Mouse (Mus musculus) midbrain, embryonic 11.5 days (tissue): ENCODE data around the gene Cyb5r4. TPM values are rescaled to one million over a fixed set of nuclear protein-coding genes. Genes with fewer than 3 reads are reported as not detected.
"Not testable (repeated sequence)": the region's sequence is repeated elsewhere in the genome, so short reads cannot be mapped to it uniquely, and the experiment has no call there.

Experiments used
- ATAC-seq: fragments of 200-750 bp; cut with Nextera tagmentation; 2 replicates; pipeline ENCODE4 v1.8.0; 2017; ENCODE audit warnings: moderate TSS enrichment, moderate library complexity; ENCODE audit not compliant: low FRiP score
- DNase-seq: peaks from one replicate; pipeline ENCODE4 v3.0.0; 2015; ENCODE audit warnings: low spot score; ENCODE audit errors: missing footprints
- H3K27ac ChIP-seq: fragments of 300-500 bp; sonication (generic); 2 replicates; pipeline ENCODE4 v1.5.1; 2014; ENCODE audit warnings: low read depth, low read length
- H3K27me3 ChIP-seq: fragments of 300-500 bp; sonication (generic); 2 replicates; pipeline ENCODE4 v1.6.1; 2014; ENCODE audit warnings: mild to moderate bottlenecking, low read length, moderate library complexity, mixed read lengths; ENCODE audit not compliant: control insufficient read depth, insufficient read depth
- H3K36me3 ChIP-seq: fragments of 300-500 bp; sonication (generic); 2 replicates; pipeline ENCODE4 v1.6.1; 2014; ENCODE audit warnings: mild to moderate bottlenecking, low read length, moderate library complexity, mixed read lengths; ENCODE audit not compliant: control insufficient read depth, insufficient read depth
- H3K4me1 ChIP-seq: fragments of 300-500 bp; sonication (generic); 2 replicates; pipeline ENCODE4 v1.6.1; 2014; ENCODE audit warnings: low read length; ENCODE audit not compliant: control insufficient read depth, insufficient read depth
- H3K4me2 ChIP-seq: fragments of 300-500 bp; sonication (generic); 2 replicates; pipeline ENCODE4 v1.6.1; 2014; ENCODE audit warnings: mild to moderate bottlenecking, moderate library complexity
- H3K4me3 ChIP-seq: fragments of 300-500 bp; sonication (generic); 2 replicates; pipeline ENCODE4 v1.5.1; 2014; ENCODE audit warnings: low read depth, low read length
- H3K9ac ChIP-seq: fragments of 300-500 bp; sonication (generic); 2 replicates; pipeline ENCODE4 v1.6.1; 2014; ENCODE audit warnings: low read length
- H3K9me3 ChIP-seq: fragments of 300-500 bp; sonication (generic); 2 replicates; pipeline ENCODE4 v1.6.1; 2016; ENCODE audit warnings: low read length; ENCODE audit not compliant: control insufficient read depth
- WGBS: fragments of 180-500 bp; shearing (Covaris S2); extraction: QIAGEN DNeasy Blood & Tissue Kit; methylation state at CpG from one replicate; pipeline ENCODE4 v1.1.7; 2014; 5-methylcytosine and 5-hydroxymethylcytosine counted together
- polyA plus RNA-seq: library from polyadenylated mRNA; unstranded; fragments of >200 nt; fragmentation: Nextera tagmentation; extraction: Ambion mirVana; gene quantifications from 2 replicates; pipeline ENCODE4 v1.2.1, GENCODE M21; 2014

Gene Cyb5r4
- polyA plus RNA-seq, 1 experiment from 2014 or later: 126 TPM

- ATAC-seq (peak; percentile 75), DNase-seq (peak; percentile 87)
- no peak overlapping the region for H3K9ac ChIP-seq
- H3K9me3 ChIP-seq: no peaks in the 10 kb centered on the region
- no peak overlapping the region for H3K27ac ChIP-seq
- H3K4me2 ChIP-seq: no peak overlapping the region
- WGBS: 38% methylated on average over 6 of the region's 6 CpGs
- no peak overlapping the region for H3K4me3 ChIP-seq
- H3K4me1 ChIP-seq: peaks cover 4% of the 10 kb centered on the region; the same call in 1 of the 2 replicates
- H3K27me3 ChIP-seq: no peaks in the 10 kb centered on the region
- H3K36me3 ChIP-seq: no peaks in the 10 kb centered on the region
These were observed 93.7 kb downstream of the Cyb5r4 start for GRCm38 (mm10) chr9:87115456-87115931.

DNA sequence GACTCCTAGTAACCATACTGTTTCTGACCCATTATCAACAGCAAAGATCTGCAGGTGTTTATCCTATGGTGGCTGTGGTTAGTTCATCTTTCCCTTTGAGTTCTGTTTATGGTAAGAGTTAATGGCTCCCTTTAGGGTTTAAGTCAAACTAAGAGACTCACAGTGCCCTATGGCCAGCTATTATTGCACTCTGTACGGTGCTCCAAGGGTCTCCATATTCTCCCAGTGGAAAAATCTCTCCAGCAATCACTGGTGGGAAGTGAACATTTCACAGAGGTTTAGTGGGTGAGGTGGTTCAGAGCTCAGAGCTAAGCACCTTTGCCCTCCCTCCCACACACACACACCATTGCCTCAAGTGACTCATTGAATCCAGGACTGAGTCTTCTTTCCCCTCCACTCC is 94.2 kb downstream of the Cyb5r4 start:
- peak; percentile 27; the same call in 1 of the 2 replicates for ATAC-seq
- H3K27ac ChIP-seq: no peak overlapping the region

DNA sequence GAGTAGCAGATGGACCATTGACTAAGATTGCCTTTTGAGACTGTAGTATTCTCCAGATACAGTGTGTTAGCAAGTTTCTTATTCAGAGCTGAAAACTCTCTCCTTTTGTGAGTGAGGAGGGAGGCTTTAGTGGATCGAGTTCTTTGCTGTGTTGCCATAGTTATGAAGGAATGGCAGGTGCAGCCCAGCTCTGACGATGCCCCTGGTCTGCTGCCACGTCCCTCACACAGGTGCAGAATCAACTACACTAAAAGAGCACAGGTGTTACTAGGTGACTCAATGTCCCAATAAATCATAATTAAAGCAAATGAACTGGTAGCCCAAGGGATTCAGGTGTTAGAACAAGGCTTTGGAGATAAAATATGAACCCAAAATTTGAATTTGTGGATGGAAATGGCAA is 97.2 kb downstream of the Cyb5r4 start:
- ATAC-seq (no peak), DNase-seq (no peak)
- H3K4me3 ChIP-seq: no peak overlapping the region
- WGBS: 83% methylated on average over 3 of the region's 3 CpGs
- H3K27ac ChIP-seq: no peak overlapping the region
- H3K4me1 ChIP-seq: peaks cover 4% of the 10 kb centered on the region; the same call in 1 of the 2 replicates
- H3K9ac ChIP-seq: no peak overlapping the region
- H3K36me3 ChIP-seq: no peaks in the 10 kb centered on the region
- no peak overlapping the region for H3K4me2 ChIP-seq
- H3K9me3 ChIP-seq: no peaks in the 10 kb centered on the region
- H3K27me3 ChIP-seq: no peaks in the 10 kb centered on the region

More for the DNA sequence above, 94.2 kb downstream of the Cyb5r4 start:
- Histone ChIP-seq H3K4me1 (peaks cover 4% of the 10 kb centered on the region; the same call in 1 of the 2 replicates), H3K4me2 (no peak overlapping the region), H3K9ac (no peak overlapping the region), H3K4me3 (no peak overlapping the region), H3K27me3 (no peaks in the 10 kb centered on the region), H3K9me3 (no peaks in the 10 kb centered on the region), H3K36me3 (no peaks in the 10 kb centered on the region)
- DNase-seq: no peak
- 83% methylated on average over 1 of the region's 1 CpGs for WGBS

DNA sequence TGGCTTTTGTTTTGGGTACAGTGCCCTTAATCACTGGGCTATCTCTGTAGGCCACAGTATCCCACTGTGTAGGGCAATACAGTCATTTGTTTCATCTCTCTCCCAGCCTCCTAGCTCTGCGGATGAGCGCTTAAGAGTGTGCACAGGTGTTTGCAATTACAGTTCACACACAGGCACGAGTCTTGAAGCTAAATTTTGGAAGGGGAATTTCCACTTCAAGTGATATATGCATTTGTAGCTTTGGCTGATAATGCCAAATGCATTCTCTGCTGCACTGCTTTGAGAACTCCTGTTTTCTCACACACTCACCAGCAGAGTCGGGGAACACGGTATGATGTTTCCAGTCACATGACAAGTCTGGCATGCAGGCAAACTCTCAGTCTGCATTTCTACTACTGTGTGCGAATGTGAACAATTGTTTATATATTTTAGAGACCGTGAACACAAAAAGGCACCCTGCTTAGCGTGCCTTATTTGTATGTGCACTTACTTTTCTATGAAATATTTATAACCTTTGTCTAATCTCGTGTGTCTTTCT is 100.2 kb downstream of the Cyb5r4 start:
- DNase-seq: peak; percentile 78

DNA sequence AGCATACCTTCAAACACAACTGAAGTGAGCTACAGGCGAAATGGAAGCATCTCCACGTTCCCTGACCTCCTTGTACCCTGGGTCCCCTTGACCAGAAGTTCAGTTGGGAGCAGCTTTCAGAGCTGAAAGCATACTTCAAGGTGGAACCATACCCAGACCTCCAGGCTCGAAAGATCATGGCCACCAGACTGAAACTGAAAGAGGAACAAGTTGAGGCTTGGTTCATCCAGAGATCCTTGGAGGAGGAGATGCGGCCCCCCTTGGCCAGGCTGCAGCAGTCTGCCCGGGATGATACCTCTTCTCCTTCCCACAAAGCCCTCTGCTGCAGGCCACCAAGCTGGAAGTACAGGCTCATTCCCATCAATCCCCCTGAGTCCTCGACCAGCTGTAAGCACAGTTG is 105.2 kb downstream of the Cyb5r4 start:
- 76% methylated on average over 3 of the region's 6 CpGs for WGBS
- H3K4me3 ChIP-seq, H3K9me3 ChIP-seq, H3K4me2 ChIP-seq, H3K27me3 ChIP-seq, H3K4me1 ChIP-seq, DNase-seq, H3K36me3 ChIP-seq, ATAC-seq, H3K9ac ChIP-seq, H3K27ac ChIP-seq: not testable (repeated sequence)

More for the DNA sequence above, 100.2 kb downstream of the Cyb5r4 start:
- H3K36me3 ChIP-seq: no peaks in the 10 kb centered on the region
- H3K27me3 ChIP-seq: no peaks in the 10 kb centered on the region
- 74% methylated on average over 9 of the region's 9 CpGs for WGBS
- no peak overlapping the region for H3K4me2 ChIP-seq
- H3K4me3 ChIP-seq: no peak overlapping the region
- H3K9me3 ChIP-seq: no peaks in the 10 kb centered on the region
- H3K4me1 ChIP-seq: no peaks in the 10 kb centered on the region
- no peak overlapping the region for H3K9ac ChIP-seq
- H3K27ac ChIP-seq: no peak overlapping the region
- ATAC-seq: no peak

Other genes starting within 250 kb of the Cyb5r4 start
- 12.2 and 13.1 TPM in 2 replicates for gene Snap91, start 141.4 kb upstream of the Cyb5r4 start, polyA plus RNA-seq
- 0.63 and 0.67 TPM in 2 replicates for gene Ripply2, start 6.5 kb upstream of the Cyb5r4 start, polyA plus RNA-seq
- not detected in 2 replicates for gene Mrap2, start 122.3 kb downstream of the Cyb5r4 start, polyA plus RNA-seq
- gene Cep162, start 233.5 kb downstream of the Cyb5r4 start, polyA plus RNA-seq: 11.0 and 12.1 TPM in 2 replicates